In genomic region chr9:30766701-30767100, GRCm38 (mm10) we compare ENCODE assay signal across 16 mouse cellular contexts.
"Had no signal": no experiment of that assay in that cellular context is flagged by ENCODE, and none has a peak within 500 bp of the region (broad histone marks: within the 10 kb centered on the region; RNA-seq: fewer than 3 reads in every experiment).

No protein-coding gene starts in this region.

- H3K4me3 ChIP-seq: neural tube, embryonic 13.5 days; neural tube, embryonic 15.5 days; stomach, embryonic 15.5 days had no signal

- H3K4me1 ChIP-seq: neural tube, embryonic 13.5 days; neural tube, embryonic 15.5 days had no signal

- H3K4me2 ChIP-seq: neural tube, embryonic 13.5 days; neural tube, embryonic 15.5 days; stomach, embryonic 15.5 days had no signal

- H3K27me3 ChIP-seq: neural tube, embryonic 13.5 days; neural tube, embryonic 15.5 days; stomach, embryonic 15.5 days had no signal

- H3K36me3 ChIP-seq: neural tube, embryonic 13.5 days; neural tube, embryonic 15.5 days; stomach, embryonic 15.5 days had no signal

- DNase-seq: retina, postnatal 1 day; right cerebral cortex, adult 18-20 months; right cerebral cortex, postnatal 14 days; right cerebral cortex, postnatal 25 days; right cerebral cortex, postnatal 4 days; spleen, adult 18-20 months; thymus, adult 18-20 months; thymus, adult 2 months; thymus, postnatal 14 days; thymus, postnatal 25 days; thymus, postnatal 36 days; thymus, postnatal 4 days had no signal

- H3K9me3 ChIP-seq: neural tube, embryonic 13.5 days; neural tube, embryonic 15.5 days; stomach, embryonic 15.5 days had no signal

- H3K9ac ChIP-seq: neural tube, embryonic 13.5 days; neural tube, embryonic 15.5 days; stomach, embryonic 15.5 days had no signal

- H3K27ac ChIP-seq: neural tube, embryonic 13.5 days; neural tube, embryonic 15.5 days; stomach, embryonic 15.5 days; stomach, postnatal 0 days had no signal
